Mouse (Mus musculus) ES-E14 (cell line): ENCODE data around the gene Aspdh.

Experiments used
- MAFK ChIP-seq: IDR thresholded peaks from 2 replicates; pipeline ENCODE4 v1.6.1; 2014; ENCODE audit warnings: mild to moderate bottlenecking, low read depth, low read length, inconsistent platforms; ENCODE audit not compliant: insufficient read depth
- ZC3H11A ChIP-seq: IDR thresholded peaks from 2 replicates; pipeline ENCODE4 v1.6.1; 2012; ENCODE audit warnings: low read depth, mild to moderate bottlenecking, inconsistent platforms, low read length, borderline replicate concordance

GRCm38 (mm10) chr7:44484109-44484508, 18.9 kb downstream of the Aspdh start:
- TF ChIP-seq ZC3H11A = no peak
- no peak for TF ChIP-seq MAFK
